Mouse (Mus musculus) frontal cortex, postnatal 14 days (tissue): ENCODE results near the gene Zfp266.
A peak's percentile ranks its signal among the peaks of the same experiment; 100 is the strongest.

Source experiments
- DNase-seq, 2 experiments: peaks; one replicate each; pipeline ENCODE4 v3.0.0; 2022; ENCODE audit warnings: low spot score in 2 of 2

The Zfp266 gene

GRCm38 (mm10) chr9:20492527-20493233 lies 28.5 kb downstream of the Zfp266 start, which contains the start of gene Zfp426:
Gene Zfp426 (minus strand): TSS chr9:20492746.
- peak; percentile 73 to 78 for DNase-seq

- DNase-seq: no peak
Measured at GRCm38 (mm10) chr9:20491858-20492526, 29.2 kb downstream of the Zfp266 start.

- no peak for DNase-seq
Measured at GRCm38 (mm10) chr9:20489536-20489935, 31.7 kb downstream of the Zfp266 start.

GRCm38 (mm10) chr9:20479396-20479795 lies 41.8 kb downstream of the Zfp266 start:
- DNase-seq: no peak

GRCm38 (mm10) chr9:20476632-20477031 lies 44.6 kb downstream of the Zfp266 start:
- no peak for DNase-seq

- DNase-seq: peak in 1 of 2 experiments; percentile 35
Measured at GRCm38 (mm10) chr9:20466761-20467442, 54.3 kb downstream of the Zfp266 start.

- peak; percentile 70 to 71 for DNase-seq
Measured at GRCm38 (mm10) chr9:20459377-20460317, 61.6 kb downstream of the Zfp266 start, which contains the start of gene Zfp26. Gene Zfp26 (minus strand): TSS chr9:20460162.

- DNase-seq: no peak
Measured at GRCm38 (mm10) chr9:20453647-20454046, 67.6 kb downstream of the Zfp266 start.

GRCm38 (mm10) chr9:20451493-20451892 lies 69.7 kb downstream of the Zfp266 start:
- DNase-seq: no peak
